19 mouse cellular contexts compared by ENCODE assay signal in genomic region chr14:29051951-29052835, GRCm38 (mm10). TPM values are rescaled to one million over a fixed set of nuclear protein-coding genes. Genes with fewer than 3 reads are reported as not detected.
DNase-seq lines count a peak whose midpoint lies in the region; ATAC-seq lines count a peak whose summit lies in the region.
"Had no signal": no experiment of that assay in that cellular context is flagged by ENCODE, and none has a peak within 500 bp of the region (broad histone marks: within the 10 kb centered on the region; RNA-seq: fewer than 3 reads in every experiment).

No protein-coding gene starts in this region.

- ATAC-seq in monocyte, adult 5-6 weeks (replicated peaks; ENCODE audit: insufficient number of reproducible peaks, low FRiP score, low TSS enrichment, poor library complexity, severe bottlenecking), result no peak
- ATAC-seq: midbrain, embryonic 13.5 days had no signal

- H3K4me3 ChIP-seq in heart, embryonic 10.5 days, result 0 out of 2 replicates have a peak overlapping the region, but pooled peaks have one; percentile 15
- H3K4me3 ChIP-seq: hindbrain, embryonic 10.5 days; limb, embryonic 13.5 days; midbrain, embryonic 13.5 days had no signal

- H3K9me3 ChIP-seq in heart, embryonic 10.5 days, result no peaks in the 10 kb centered on the region
- H3K9me3 ChIP-seq: hindbrain, embryonic 10.5 days; limb, embryonic 13.5 days; midbrain, embryonic 13.5 days had no signal

- intact Hi-C loops in heart, postnatal 14 days (cut with DNase I), result no loop called here

- H3K36me3 ChIP-seq in heart, embryonic 10.5 days, result no peaks in the 10 kb centered on the region
- H3K36me3 ChIP-seq: hindbrain, embryonic 10.5 days; limb, embryonic 13.5 days; midbrain, embryonic 13.5 days had no signal

- no peak for DNase-seq in heart, embryonic 10.5 days (ENCODE audit: low spot score)
- no peak for DNase-seq in heart, postnatal 14 days
- DNase-seq in ES-CJ7 (ENCODE audit: low read depth, low spot score) (peak; percentile 8), R1 (ENCODE audit: low read depth, low spot score) (peak; percentile 18)
- peak; percentile 64 to 65 for DNase-seq in adrenal gland, postnatal 36 days
- DNase-seq in right cerebral cortex, postnatal 14 days, result no peak
- DNase-seq: cerebellum, adult 18-20 months; kidney, adult 18-20 months; kidney, postnatal 14 days; layer of hippocampus, adult 9-11 months; retina, postnatal 1 day had no signal

- H3K27me3 ChIP-seq in heart, embryonic 10.5 days (ENCODE audit: insufficient read depth, poor library complexity, severe bottlenecking), result no peaks in the 10 kb centered on the region
- H3K27me3 ChIP-seq: limb, embryonic 13.5 days; midbrain, embryonic 13.5 days had no signal

- WGBS in heart, embryonic 10.5 days, result 18% methylated on average over 16 of the region's 16 CpGs

- 0 out of 2 replicates have a peak overlapping the region, but pooled peaks have one; percentile 22 for H3K27ac ChIP-seq in heart, embryonic 10.5 days
- H3K27ac ChIP-seq: hindbrain, embryonic 10.5 days; limb, embryonic 13.5 days; liver, embryonic 14.5 days; midbrain, embryonic 13.5 days had no signal

- peaks cover 14% of the 10 kb centered on the region; the same call in 1 of the 2 replicates for H3K4me1 ChIP-seq in heart, embryonic 10.5 days
- H3K4me1 ChIP-seq: midbrain, embryonic 13.5 days had no signal

RNA-seq across cellular contexts. Expression of gene Lrtm1, which starts 34.2 kb away (rescaled TPM):
- 0.58 and 1.3 TPM in 2 replicates for polyA plus RNA-seq in heart, embryonic 10.5 days (2016; fragmentation: Nextera tagmentation; extraction: Ambion mirVana)
- total RNA-seq in heart, postnatal 14 days (2021), result 100 to 1,000 TPM; 149 to 157 TPM
- not detected for total RNA-seq in adrenal gland, postnatal 36 days (2021)
- total RNA-seq in monocyte, adult 5-6 weeks (2017), result not detected in 3 replicates
- total RNA-seq: MEL; neutrophil, adult 5-6 weeks had no signal
- polyA plus RNA-seq: frontal cortex, adult 2 months had no signal

Comparison
In these comparisons a context has a peak if more than half of its experiments do, and no peak if none do; other contexts are left out.
1. DNase-seq: peak in ES-CJ7 (single experiment), R1 (single experiment) and adrenal gland, postnatal 36 days (2 of 2); none in heart, embryonic 10.5 days (single experiment), heart, postnatal 14 days (0 of 2) and right cerebral cortex, postnatal 14 days (single experiment).
2. RNA of gene Lrtm1, which starts 34.2 kb away (total RNA-seq): 149 to 157 TPM in heart, postnatal 14 days; not detected in adrenal gland, postnatal 36 days and not detected in monocyte, adult 5-6 weeks; every median in the first group is over 100 times any median in the second.